Mouse (Mus musculus) T-helper 1 cell (primary cell): ENCODE results near the gene Piezo1.

Experiments used
- in situ Hi-C: fragments of 300-600 bp; cut with MboI, MseI; formaldehyde crosslinking; loops from one replicate; pipeline ENCODE4 v1.15.1; 2025; ENCODE audit warnings: high pct_unique_total_duplicates

The Piezo1 gene

DNA sequence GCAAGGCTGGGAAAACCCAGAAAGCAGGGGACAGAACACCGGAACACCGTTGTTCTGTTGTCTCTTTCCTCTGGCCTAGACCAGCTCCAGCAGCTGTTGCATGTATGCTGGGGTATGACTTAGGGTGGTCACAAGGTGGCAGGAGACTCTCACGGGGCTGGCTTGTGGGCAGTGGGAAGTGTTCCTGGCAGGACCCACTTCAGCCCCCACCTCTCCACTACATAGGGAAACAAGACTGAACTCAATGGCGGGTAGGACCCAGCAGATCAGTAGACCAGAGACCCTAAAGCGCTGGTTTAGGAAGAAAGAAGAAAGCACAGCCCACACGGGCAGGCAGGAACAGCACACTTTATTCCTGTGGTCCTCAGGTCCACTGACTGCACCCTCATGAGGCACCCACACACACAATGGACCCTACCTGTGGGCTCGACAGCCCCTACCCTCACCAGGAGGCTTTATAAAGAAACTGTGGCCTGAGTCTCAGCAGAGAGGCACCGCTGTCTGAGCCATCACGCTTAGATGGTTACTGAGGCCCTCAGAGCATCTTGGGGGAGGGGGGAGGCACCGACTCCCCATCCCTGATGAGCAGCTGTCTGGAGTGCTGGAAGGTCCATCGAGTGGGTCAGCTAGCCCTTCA is 117.7 kb downstream of the Piezo1 start:
- in situ Hi-C loops = loop anchor here (5.0 to 25.0 kb wide), 2 partner anchors 39 to 1129 kb away; no protein-coding TSS in a partner anchor

DNA sequence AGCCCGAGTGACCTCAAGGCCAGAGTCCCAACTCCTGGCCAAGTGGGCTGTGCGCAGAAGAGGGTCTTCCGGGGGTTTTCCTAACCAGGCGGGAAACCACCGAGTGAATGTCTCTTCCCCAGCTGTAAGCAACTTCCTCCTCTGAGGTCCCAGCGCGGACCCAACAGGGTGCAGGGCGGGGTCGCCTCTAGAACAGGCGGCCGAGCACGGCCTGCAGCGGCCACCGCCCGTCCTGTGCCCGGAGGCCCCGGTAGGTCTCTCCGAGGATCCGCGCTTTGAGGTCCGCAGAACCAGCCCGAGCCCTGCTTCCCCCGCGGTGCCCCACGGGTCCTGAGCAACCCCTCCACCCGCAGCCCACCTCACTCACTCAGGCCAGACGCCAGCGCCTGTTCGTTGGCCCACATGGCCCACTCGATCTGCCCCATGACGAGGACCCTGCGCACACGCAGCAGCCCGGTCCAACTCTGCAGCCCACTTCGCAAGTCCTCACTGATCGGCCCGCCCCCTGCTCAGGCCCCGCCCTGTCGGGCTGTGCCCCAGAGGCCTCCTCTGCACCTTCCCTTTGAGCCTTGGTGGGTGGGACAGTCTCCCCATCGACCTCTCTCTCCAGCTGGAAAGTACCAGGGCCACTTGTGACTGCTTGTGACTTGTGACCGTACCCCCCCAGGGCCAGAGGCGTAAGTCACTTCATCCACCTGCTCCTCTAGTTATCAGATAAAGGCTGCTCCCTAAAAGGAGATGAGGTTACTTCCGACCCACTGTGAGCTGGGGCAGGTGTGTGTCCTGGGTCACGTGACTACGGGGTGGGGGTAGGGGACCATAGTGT is 118.5 kb downstream of the Piezo1 start, which contains the start of gene Cyba:
TSS of gene Cyba (minus strand) at position 488 of the 826 bp plus-strand sequence.
- in situ Hi-C loops = loop anchor here (5.0 to 25.0 kb wide), 2 partner anchors 40 to 1130 kb away; no protein-coding TSS in a partner anchor
